Mouse (Mus musculus) olfactory bulb, adult 2 months (tissue): ENCODE data around the gene Ly86.

ENCODE experiments used
- CTCF ChIP-seq: fragments of 200-500 bp; IDR thresholded peaks from 2 replicates; pipeline ENCODE4 v1.5.1; 2012; ENCODE audit warnings: low read depth, mild to moderate bottlenecking, low read length, moderate library complexity; ENCODE audit not compliant: insufficient read depth
- POLR2A ChIP-seq: fragments of 200-500 bp; IDR thresholded peaks from 2 replicates; pipeline ENCODE4 v1.6.1; 2012; ENCODE audit warnings: mild to moderate bottlenecking, low read depth, low read length, moderate library complexity; ENCODE audit not compliant: insufficient read depth

- TF ChIP-seq POLR2A (no peak), CTCF (no peak)
Measured at GRCm38 (mm10) chr13:37330971-37331370, 14.0 kb upstream of the Ly86 start.
